Mouse (Mus musculus): ENCODE results near the gene Zfp978.
"Not testable (repeated sequence)": the region's sequence is repeated elsewhere in the genome, so short reads cannot be mapped to it uniquely, and the experiment has no call there.

Gene Zfp978

GRCm38 (mm10) chr4:147416365-147416764 is 55.3 kb downstream of the Zfp978 start:
- not testable (repeated sequence) for DNase-seq (ENCODE audit: low read depth)

- DNase-seq (ENCODE audit: low read depth), result no peak
Observed at GRCm38 (mm10) chr4:147417157-147417778, 56.2 kb downstream of the Zfp978 start.

- DNase-seq (ENCODE audit: low read depth), result no peak
Observed at GRCm38 (mm10) chr4:147417921-147418320, 56.8 kb downstream of the Zfp978 start.

- not testable (repeated sequence) for DNase-seq (ENCODE audit: low read depth)
Observed at GRCm38 (mm10) chr4:147418333-147418732, 57.2 kb downstream of the Zfp978 start.

- DNase-seq (ENCODE audit: low read depth), result not testable (repeated sequence)
Observed at GRCm38 (mm10) chr4:147419190-147419589, 58.1 kb downstream of the Zfp978 start.

- not testable (repeated sequence) for DNase-seq (ENCODE audit: low read depth)
Observed at GRCm38 (mm10) chr4:147419756-147420590, 58.9 kb downstream of the Zfp978 start.

GRCm38 (mm10) chr4:147420794-147421193 is 59.7 kb downstream of the Zfp978 start:
- no peak for DNase-seq (ENCODE audit: low read depth)

- DNase-seq (ENCODE audit: low read depth), result not testable (repeated sequence)
Observed at GRCm38 (mm10) chr4:147421316-147421715, 60.2 kb downstream of the Zfp978 start.

- DNase-seq (ENCODE audit: low read depth), result no peak
Observed at GRCm38 (mm10) chr4:147423140-147423539, 62.0 kb downstream of the Zfp978 start.

GRCm38 (mm10) chr4:147423641-147424298 is 62.7 kb downstream of the Zfp978 start:
- no peak for DNase-seq (ENCODE audit: low read depth)

GRCm38 (mm10) chr4:147424404-147424803 is 63.3 kb downstream of the Zfp978 start:
- not testable (repeated sequence) for DNase-seq (ENCODE audit: low read depth)

- not testable (repeated sequence) for DNase-seq (ENCODE audit: low read depth)
Observed at GRCm38 (mm10) chr4:147425615-147426347, 64.7 kb downstream of the Zfp978 start.

GRCm38 (mm10) chr4:147430651-147431050 is 69.5 kb downstream of the Zfp978 start:
- no peak for DNase-seq (ENCODE audit: low read depth)

- not testable (repeated sequence) for DNase-seq (ENCODE audit: low read depth)
Observed at GRCm38 (mm10) chr4:147431696-147432442, 70.8 kb downstream of the Zfp978 start.

- DNase-seq (ENCODE audit: low read depth), result no peak
Observed at GRCm38 (mm10) chr4:147432443-147432790, 71.3 kb downstream of the Zfp978 start.

- no peak for DNase-seq (ENCODE audit: low read depth)
Observed at GRCm38 (mm10) chr4:147433017-147433416, 71.9 kb downstream of the Zfp978 start.

GRCm38 (mm10) chr4:147433874-147434273 is 72.8 kb downstream of the Zfp978 start:
- no peak for DNase-seq (ENCODE audit: low read depth)

Measured in naive thymus-derived CD4-positive, alpha-beta T cell, adult 2 months (primary cell).